Mouse (Mus musculus) olfactory bulb, adult 2 months (tissue): ENCODE measurements around the gene Abcb1a.

Experiments
- CTCF ChIP-seq: fragments of 200-500 bp; IDR thresholded peaks from 2 replicates; pipeline ENCODE4 v1.5.1; 2012; ENCODE audit warnings: low read depth, mild to moderate bottlenecking, low read length, moderate library complexity; ENCODE audit not compliant: insufficient read depth
- POLR2A ChIP-seq: fragments of 200-500 bp; IDR thresholded peaks from 2 replicates; pipeline ENCODE4 v1.6.1; 2012; ENCODE audit warnings: mild to moderate bottlenecking, low read depth, low read length, moderate library complexity; ENCODE audit not compliant: insufficient read depth

DNA sequence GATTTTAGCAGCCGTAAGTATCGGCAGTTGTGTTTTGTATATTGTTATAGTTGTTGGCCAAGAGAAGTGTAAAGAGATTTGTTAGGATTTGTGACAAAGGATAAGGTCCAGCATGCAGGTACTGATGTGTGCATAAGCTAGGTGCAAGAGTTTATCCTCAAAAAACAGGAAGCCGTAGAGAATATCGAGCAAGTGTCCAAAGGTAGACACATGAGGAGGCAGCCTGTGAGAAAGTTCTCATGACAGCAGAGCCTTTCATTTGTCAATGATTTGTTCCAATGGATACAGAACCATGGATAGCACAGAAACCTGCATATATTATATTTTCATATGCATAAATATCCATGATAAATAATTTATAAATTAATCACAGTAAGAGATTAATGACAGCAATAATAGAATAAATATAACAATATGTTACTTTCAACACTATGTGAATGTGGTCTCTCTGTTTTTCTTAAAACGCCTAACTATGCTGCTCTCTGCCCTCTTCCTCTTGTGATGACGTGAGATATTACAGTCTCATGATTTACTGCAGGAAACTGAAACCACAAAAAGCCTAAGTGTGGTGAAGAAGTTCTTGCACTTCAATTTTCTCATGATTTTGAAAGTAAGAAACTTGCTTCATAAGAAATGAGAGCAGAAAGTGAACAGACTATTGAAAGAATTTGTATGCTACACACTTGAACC lies 15.5 kb downstream of the Abcb1a start:
- no peak for TF ChIP-seq POLR2A
- no peak for TF ChIP-seq CTCF
